20 mouse cellular contexts compared by ENCODE assay signal in the genomic region with DNA sequence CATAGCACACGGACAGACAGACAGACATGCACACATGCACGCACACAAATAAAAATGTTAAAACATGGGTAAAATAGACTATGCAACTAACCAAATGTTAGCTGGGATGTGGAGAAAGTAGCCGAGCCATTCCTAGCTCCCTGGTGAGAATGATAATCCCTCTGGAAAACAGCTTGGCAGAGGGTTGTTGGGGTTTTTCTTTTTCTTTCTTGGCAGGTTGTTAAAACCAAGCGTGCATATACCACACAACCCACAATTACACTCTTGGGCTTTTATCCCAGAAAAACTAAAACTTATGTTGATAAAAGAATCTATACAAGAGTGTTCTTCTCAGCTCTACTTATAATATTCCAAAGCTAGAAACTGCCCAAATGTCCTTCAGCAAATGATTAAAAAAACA. TPM values are rescaled to one million over a fixed set of nuclear protein-coding genes. Genes with fewer than 3 reads are reported as not detected.
"Had no signal": no experiment of that assay in that cellular context is flagged by ENCODE, and none has a peak within 500 bp of the region (broad histone marks: within the 10 kb centered on the region; RNA-seq: fewer than 3 reads in every experiment).

No protein-coding gene starts in this region.

- H3K27me3 ChIP-seq: liver, embryonic 15.5 days; megakaryocyte, embryonic 14.5 days; midbrain, embryonic 13.5 days; midbrain, embryonic 15.5 days; neural tube, embryonic 12.5 days; stomach, embryonic 15.5 days had no signal

- ATAC-seq: liver, postnatal 0 days; midbrain, embryonic 13.5 days; midbrain, embryonic 15.5 days had no signal

- H3K27ac ChIP-seq: liver, embryonic 15.5 days; macrophage; midbrain, embryonic 13.5 days; midbrain, embryonic 15.5 days; neural tube, embryonic 12.5 days; stomach, embryonic 15.5 days; stomach, postnatal 0 days had no signal

- H3K9me3 ChIP-seq: liver, embryonic 15.5 days; midbrain, embryonic 13.5 days; midbrain, embryonic 15.5 days; neural tube, embryonic 12.5 days; stomach, embryonic 15.5 days had no signal

- H3K36me3 ChIP-seq: midbrain, embryonic 15.5 days had no signal

- DNase-seq: liver, postnatal 0 days; lung, adult 2 months; lung, postnatal 14 days; lung, postnatal 36 days; thymus, adult 18-20 months; thymus, postnatal 14 days; thymus, postnatal 36 days had no signal

- H3K9ac ChIP-seq: liver, embryonic 15.5 days; liver, postnatal 0 days; midbrain, embryonic 13.5 days; midbrain, embryonic 15.5 days; neural tube, embryonic 12.5 days; stomach, embryonic 15.5 days had no signal

- H3K4me3 ChIP-seq: liver, embryonic 15.5 days; megakaryocyte, embryonic 14.5 days; midbrain, embryonic 13.5 days; midbrain, embryonic 15.5 days; neural tube, embryonic 12.5 days; stomach, embryonic 15.5 days had no signal

- H3K4me2 ChIP-seq: liver, embryonic 15.5 days; midbrain, embryonic 11.5 days; midbrain, embryonic 13.5 days; midbrain, embryonic 15.5 days; neural tube, embryonic 12.5 days; stomach, embryonic 15.5 days had no signal

RNA-seq across cellular contexts. Expression of a gene that starts 24.2 kb away (rescaled TPM):
- total RNA-seq: midbrain, postnatal 0 days; monocyte, adult 5-6 weeks had no signal
- polyA plus RNA-seq: liver, embryonic 15.5 days; lung, embryonic 16.5 days; macrophage had no signal

RNA-seq across cellular contexts. Expression of a gene that starts 30.4 kb away (rescaled TPM):
- total RNA-seq: monocyte, adult 5-6 weeks; neutrophil, adult 5-6 weeks had no signal
